Mouse (Mus musculus) urinary bladder, adult 18-20 months (tissue): ENCODE results near the gene Cops4.

Source experiments
- DNase-seq, 2 experiments: peaks; one replicate each; pipeline ENCODE4 v3.0.0; 2022; ENCODE audit warnings: low spot score in 2 of 2, mixed read lengths in 2 of 2

The Cops4 gene

DNA sequence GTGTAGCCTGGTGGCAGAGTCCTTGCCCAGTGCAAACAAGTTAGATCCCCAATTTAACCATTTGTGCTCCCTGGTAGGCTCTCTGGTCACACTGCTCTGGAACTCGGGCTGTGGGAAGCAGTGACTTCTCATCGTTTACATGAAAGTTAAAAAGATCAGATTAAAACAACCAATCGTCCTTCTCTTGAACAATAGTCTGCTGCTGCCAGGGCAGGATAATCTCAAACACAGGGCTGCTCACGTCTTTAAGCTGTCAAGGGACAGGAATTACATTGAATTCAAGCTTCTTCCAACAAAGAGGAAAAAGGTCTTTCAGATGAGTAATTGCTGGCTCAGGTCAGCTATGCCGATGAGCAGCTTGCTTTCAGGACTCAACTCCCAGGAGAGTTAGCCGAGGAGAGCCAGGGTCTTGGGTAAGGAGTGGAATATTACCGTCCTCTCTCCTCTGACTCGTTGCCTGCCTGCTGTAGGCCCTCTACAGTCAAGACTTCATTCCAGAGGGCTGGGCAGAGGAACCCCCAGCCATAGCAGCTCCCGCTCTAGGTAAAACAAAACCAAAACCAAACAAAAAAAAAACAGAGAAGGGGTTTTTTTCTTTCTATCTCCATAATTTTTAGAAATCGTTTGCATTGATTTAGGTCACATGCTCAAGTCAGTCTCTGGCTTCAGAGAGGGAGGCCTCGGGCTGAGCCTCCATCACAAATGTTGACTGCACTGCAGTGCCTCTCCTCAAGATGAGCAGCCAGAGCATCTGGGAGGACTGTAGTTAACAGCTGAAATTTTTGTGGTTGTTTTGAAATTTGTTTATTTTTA is 63.7 kb downstream of the Cops4 start:
- no peak for DNase-seq

DNA sequence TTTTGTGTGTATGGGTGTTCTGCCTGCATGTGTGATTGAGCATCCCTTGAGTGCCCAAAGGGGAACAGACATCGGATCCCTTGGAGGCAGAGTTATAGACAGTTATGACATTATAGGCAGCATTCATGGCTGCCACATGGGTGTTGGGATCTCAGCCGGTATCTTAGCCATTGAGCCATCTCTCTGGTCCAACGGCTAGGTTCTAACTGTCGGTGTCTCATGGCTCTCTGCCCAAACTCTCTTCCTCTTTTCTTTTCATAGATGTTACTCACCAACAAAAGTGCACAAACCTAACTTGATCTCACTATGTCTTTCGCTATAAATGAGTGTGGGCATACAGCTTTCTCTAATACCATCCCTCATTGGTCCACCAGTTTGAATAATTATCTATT is 64.3 kb downstream of the Cops4 start:
- DNase-seq = no peak

DNA sequence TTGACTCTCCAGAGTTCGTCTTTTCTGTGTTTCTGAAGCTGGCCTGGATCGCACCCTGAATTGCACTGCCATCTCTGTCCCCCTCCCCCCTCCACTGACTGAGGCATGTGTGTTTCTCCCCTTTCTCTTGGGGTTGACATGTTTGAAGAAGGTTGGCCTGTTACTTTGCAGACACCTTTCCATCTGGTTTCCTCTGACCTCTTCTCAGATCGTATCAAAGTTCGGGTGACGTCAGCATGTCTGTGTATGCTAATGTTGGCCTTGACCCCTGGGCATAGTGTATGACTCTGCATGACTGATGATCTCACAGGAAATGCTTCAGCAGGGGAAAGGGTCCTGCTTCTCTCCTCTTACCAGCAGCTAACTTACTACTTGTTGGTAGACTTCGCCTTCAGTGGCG is 65.0 kb downstream of the Cops4 start:
- DNase-seq = no peak

DNA sequence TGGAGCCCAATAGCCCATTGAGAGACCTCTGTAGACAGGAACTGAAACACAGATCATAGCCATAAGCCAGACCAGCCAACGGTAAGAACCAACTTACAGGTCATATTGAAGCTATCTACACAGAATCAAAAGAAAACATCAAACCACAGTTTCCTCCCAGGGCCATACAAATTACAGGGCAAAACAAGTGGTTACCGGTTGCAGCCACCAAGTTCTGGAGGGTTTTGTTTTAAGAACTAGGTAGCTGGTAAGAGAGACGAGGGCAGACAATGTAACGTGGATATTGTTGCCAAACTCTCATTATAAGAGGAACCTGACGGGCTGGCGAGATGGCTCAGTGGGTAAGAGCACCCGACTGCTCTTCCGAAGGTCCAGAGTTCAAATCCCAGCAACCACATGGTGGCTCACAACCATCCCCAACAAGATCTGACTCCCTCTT is 67.1 kb downstream of the Cops4 start:
- no peak for DNase-seq

DNA sequence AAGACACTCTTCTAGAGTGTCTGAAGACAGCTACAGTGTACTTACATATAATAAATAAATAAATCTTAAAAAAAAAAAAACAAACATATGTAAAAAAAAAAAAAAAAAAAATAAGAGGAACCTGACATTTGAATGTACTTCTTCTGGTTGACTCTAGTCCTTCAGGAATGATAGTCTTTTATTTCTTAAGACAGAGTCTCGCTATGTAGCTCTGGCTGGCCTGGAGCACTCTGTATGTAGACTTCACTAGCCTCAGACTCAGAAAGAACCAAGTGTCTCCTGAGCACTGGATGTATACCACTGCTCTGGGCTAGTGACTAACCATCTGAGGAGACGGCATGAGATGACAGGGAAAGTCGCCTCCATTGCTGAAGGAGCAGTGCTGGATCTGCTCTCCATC is 67.5 kb downstream of the Cops4 start:
- no peak for DNase-seq

DNA sequence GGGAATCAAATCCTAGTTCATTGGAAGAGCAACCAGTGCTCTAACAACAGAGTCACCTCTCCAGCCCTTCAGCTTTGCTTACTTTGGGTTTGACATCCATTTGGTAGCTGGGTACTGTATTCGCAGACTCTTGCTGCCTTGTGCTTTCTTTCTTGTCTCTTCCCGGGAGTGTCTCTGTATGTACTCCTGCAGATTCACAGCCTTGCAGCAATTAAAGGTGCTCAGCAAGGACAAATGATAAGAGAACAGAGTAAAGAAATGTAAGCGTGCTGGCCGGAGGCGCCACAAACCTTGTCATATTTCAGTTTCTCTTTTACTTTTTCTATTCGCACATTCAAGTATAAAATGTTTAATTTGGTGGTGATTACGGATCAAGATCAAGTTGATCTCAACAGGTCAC is 69.0 kb downstream of the Cops4 start:
- no peak for DNase-seq

DNA sequence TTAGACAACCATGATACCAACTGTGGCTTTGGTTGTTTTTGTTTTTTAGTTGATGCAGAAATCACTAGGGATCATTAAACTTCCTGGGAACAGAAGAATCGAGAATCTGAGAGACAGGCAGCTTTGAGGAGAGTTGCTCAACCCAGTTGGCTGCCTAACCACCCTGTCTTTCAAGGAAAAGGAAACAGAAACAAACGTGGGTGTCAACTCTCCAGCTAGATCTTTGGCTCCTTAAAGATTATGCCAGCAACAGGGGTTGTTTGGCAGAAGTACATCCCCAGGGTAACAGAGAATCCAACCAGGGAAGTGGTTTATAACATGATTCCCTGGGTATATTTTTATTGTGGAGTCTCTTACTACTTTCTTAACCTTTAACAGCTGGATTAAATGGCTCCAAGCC is 69.5 kb downstream of the Cops4 start:
- no peak for DNase-seq

DNA sequence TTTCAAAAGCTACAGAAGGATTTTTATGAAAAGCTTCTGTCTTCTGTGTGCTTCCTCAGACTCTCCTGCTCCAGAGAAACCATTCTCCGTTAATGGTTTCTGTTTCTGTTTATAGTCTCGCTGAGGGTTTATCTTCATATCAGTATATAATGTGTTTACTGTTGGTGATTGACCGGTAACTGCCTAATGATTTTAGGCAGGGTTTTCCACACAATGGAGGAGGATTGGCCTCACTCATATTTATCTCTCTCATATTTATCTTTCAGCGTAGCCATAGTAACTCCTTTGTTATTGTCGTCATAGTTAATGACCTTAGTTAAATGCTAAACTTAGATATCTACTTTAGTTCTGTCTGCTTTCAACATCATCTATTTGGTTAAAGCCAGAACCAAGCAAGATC is 72.4 kb downstream of the Cops4 start:
- no peak for DNase-seq

DNA sequence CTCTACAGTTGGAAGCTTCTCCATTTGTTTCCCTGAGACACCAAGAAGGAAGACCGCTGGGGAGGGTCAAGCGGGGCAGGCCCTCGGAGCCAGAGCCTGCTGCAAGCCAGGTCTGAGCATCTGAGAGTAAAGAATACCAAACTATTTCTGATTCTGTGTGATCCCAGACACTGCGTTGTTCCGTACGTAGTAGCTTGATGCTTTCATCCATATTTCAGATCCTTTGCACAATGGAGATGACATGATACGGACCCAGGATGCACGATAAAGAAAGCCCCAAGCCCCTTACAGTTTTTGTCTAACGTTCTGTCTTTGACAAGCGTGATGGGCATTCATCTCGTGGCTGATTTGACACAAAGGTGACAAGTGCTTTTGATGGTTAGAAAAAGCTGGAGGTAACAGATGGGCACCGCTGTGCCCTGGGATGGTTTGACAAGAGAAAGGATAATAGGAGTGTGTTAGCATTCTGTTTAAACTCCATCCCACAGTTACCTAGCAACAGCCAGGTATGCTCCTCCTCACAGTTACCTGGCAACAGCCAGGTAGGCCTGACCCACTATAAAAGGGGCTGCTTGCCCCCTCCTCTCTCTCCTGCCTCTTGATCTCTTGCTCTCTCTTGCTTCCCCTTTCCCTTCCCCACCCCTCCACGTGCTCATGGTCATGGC is 76.8 kb downstream of the Cops4 start:
- DNase-seq = no peak

DNA sequence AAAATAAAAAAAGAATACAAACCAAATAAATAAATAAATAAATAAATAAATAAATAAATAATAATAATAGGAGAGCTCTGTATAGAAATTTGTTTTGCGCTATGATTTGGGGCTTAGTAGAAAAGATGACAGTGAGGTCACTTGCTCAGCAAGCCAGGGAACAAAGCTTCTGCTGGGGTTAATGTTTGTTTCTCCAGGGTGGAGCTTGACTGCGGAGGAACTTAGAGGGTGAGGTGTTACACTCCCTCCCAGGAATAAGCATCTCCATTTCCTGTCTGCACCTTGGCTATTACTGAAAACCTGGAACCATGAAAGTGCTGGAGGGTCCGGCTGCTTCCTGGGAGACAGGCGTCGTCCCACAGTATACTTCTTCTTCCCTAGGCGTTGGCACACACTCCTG is 77.9 kb downstream of the Cops4 start:
- no peak for DNase-seq
